Mouse (Mus musculus): ENCODE results near the gene Frs2.
"Not testable (repeated sequence)": the region's sequence is repeated elsewhere in the genome, so short reads cannot be mapped to it uniquely, and the experiment has no call there.

Gene Frs2

DNA sequence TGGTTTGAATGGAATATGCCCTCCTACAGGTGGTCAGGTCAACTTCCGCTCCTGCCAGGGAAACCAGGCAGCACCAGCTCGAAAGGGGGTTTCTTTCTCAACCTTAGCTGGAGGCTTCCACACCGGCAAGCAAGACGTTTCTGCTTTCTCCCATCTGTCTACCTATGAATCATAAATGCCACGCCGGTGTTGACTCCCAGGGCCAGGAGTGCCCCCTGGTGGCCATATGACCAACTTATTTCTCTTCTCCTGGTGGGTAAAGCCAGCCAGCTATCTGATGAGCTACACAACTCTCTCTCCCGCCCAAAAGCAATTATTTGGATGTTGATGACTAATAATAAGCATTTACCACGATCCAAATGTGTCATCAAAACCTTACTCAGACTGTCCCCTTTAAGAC is 114.5 kb downstream of the Frs2 start:
- peak; percentile 88 to 91 for DNase-seq

DNA sequence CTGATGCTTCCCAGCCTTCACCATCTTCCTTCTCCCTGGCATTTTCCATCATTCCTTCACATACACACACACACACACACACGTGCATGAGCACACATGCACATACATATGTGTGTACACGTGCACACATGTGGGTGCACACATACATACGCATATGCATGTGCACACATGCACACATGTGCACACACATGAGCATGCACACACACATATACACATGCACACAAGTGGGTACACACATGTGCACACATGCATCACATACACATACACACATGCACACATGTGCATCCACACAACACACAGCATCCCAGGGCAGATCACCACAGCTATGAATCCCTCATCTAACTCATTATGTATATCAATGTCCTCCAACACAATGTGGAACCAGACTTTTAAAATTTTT is 117.2 kb downstream of the Frs2 start:
- no peak for DNase-seq

- DNase-seq, result no peak
Observed at GRCm38 (mm10) chr10:117026176-117026575, 122.2 kb downstream of the Frs2 start.

GRCm38 (mm10) chr10:117025776-117026175 is 122.6 kb downstream of the Frs2 start:
- DNase-seq, result not testable (repeated sequence)

DNA sequence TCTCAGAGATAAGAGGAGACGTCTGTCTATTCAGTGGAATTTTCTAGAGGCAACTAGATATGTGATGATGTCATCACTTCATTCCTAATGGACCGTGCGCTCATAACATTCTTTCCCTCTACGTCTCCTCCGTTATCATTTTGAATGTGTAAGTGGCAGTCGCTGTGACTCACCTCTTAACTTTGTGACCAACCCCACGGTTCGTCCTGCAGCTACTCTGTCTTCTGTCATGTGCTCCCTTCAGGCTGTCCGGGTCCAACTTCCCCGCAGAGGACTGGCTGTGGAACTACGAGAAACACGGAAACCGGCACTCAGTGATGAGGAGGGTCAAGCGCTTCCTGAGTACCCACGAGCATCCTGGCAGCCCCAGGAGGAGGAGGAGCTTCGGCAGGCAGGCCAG is 124.6 kb downstream of the Frs2 start:
- DNase-seq, result no peak

GRCm38 (mm10) chr10:117021020-117021754 is 127.1 kb downstream of the Frs2 start:
- no peak for DNase-seq
